Mouse (Mus musculus) small intestine, adult 2 months (tissue): Measurements from ENCODE around the gene Tbca. TPM values are rescaled to one million over a fixed set of nuclear protein-coding genes. Genes with fewer than 3 reads are reported as not detected.

Experiments used
- H3K27ac ChIP-seq: fragments of 200-500 bp; 2 replicates; pipeline ENCODE4 v1.5.1; 2012; ENCODE audit warnings: low read depth, low read length, control low read depth, inconsistent platforms; ENCODE audit not compliant: insufficient read depth
- H3K27me3 ChIP-seq: fragments of 200-500 bp; 2 replicates; pipeline ENCODE4 v1.6.1; 2012; ENCODE audit warnings: mild to moderate bottlenecking, moderate library complexity, low read length, inconsistent platforms; ENCODE audit not compliant: control insufficient read depth, insufficient read depth
- H3K36me3 ChIP-seq: fragments of 200-500 bp; 2 replicates; pipeline ENCODE4 v1.6.1; 2012; ENCODE audit warnings: mild to moderate bottlenecking, low read length, control low read depth, inconsistent platforms; ENCODE audit not compliant: control insufficient read depth, insufficient read depth
- H3K4me1 ChIP-seq: fragments of 200-500 bp; 2 replicates; pipeline ENCODE4 v1.6.1; 2012; ENCODE audit warnings: low read length, inconsistent platforms, mixed read lengths; ENCODE audit not compliant: control insufficient read depth, insufficient read depth, insufficient read length
- H3K4me3 ChIP-seq: fragments of 200-500 bp; 2 replicates; pipeline ENCODE4 v1.5.1; 2012; ENCODE audit warnings: low read depth, mild to moderate bottlenecking, control low read depth, inconsistent platforms, low read length, moderate library complexity
- CTCF ChIP-seq: fragments of 200-500 bp; IDR thresholded peaks from 2 replicates; pipeline ENCODE4 v1.5.1; 2012; ENCODE audit warnings: low read depth, mild to moderate bottlenecking, control low read depth, inconsistent platforms, low read length, moderate library complexity, mixed read lengths; ENCODE audit not compliant: insufficient replicate concordance, insufficient read length; ENCODE audit errors: extremely low read depth
- POLR2A ChIP-seq: fragments of 200-500 bp; IDR thresholded peaks from 2 replicates; pipeline ENCODE4 v1.6.1; 2012; ENCODE audit warnings: low read depth, mild to moderate bottlenecking, control low read depth, inconsistent platforms, low read length, moderate library complexity
- WGBS: fragments of 180-500 bp; shearing (Covaris S2); methylation state at CpG from one replicate; pipeline ENCODE4 v1.1.7; 2018; 5-methylcytosine and 5-hydroxymethylcytosine counted together
- polyA plus RNA-seq: library from polyadenylated mRNA; depleted of rRNA; stranded (reverse); fragments of >200 nt; gene quantifications from 2 replicates; pipeline ENCODE4 v1.2.3, GENCODE M21; 2012

Tbca gene
- polyA plus RNA-seq, 1 experiment = 0.91 TPM

- no peak overlapping the region for H3K27ac ChIP-seq
- H3K4me3 ChIP-seq = no peak overlapping the region
- no peak for TF ChIP-seq POLR2A
- no peak for TF ChIP-seq CTCF
- H3K36me3 ChIP-seq = no peaks in the 10 kb centered on the region
- H3K4me1 ChIP-seq = peaks cover 7% of the 10 kb centered on the region
- peaks cover 70% of the 10 kb centered on the region for H3K27me3 ChIP-seq
- 24% methylated on average over 10 of the region's 10 CpGs for WGBS
Observed at GRCm38 (mm10) chr13:94877991-94878745, 89.5 kb downstream of the Tbca start.

GRCm38 (mm10) chr13:94881201-94881600 is 92.5 kb downstream of the Tbca start:
- no peaks in the 10 kb centered on the region for H3K36me3 ChIP-seq
- H3K4me3 ChIP-seq = no peak overlapping the region
- H3K27ac ChIP-seq = no peak overlapping the region
- H3K4me1 ChIP-seq = peaks cover 13% of the 10 kb centered on the region
- no peak for TF ChIP-seq POLR2A
- TF ChIP-seq CTCF = no peak
- 12% methylated on average over 3 of the region's 3 CpGs for WGBS
- peaks cover 74% of the 10 kb centered on the region for H3K27me3 ChIP-seq

GRCm38 (mm10) chr13:94882221-94882620 is 93.5 kb downstream of the Tbca start:
- Histone ChIP-seq H3K4me3 (no peak overlapping the region), H3K4me1 (peaks cover 13% of the 10 kb centered on the region), H3K27ac (no peak overlapping the region), H3K27me3 (peaks cover 64% of the 10 kb centered on the region), H3K36me3 (no peaks in the 10 kb centered on the region)
- no peak for TF ChIP-seq POLR2A
- no peak for TF ChIP-seq CTCF
- WGBS = 10% methylated on average over 10 of the region's 10 CpGs

- H3K36me3 ChIP-seq = no peaks in the 10 kb centered on the region
- peaks cover 60% of the 10 kb centered on the region for H3K27me3 ChIP-seq
- peak overlapping the region; percentile 57 for H3K4me3 ChIP-seq
- 2% methylated on average over 37 of the region's 37 CpGs for WGBS
- TF ChIP-seq POLR2A (no peak), CTCF (no peak)
- H3K4me1 ChIP-seq = peaks cover 13% of the 10 kb centered on the region
- H3K27ac ChIP-seq = no peak overlapping the region
Observed at GRCm38 (mm10) chr13:94882711-94883145, 94.0 kb downstream of the Tbca start.

- H3K27ac ChIP-seq = no peak overlapping the region
- peak overlapping the region; percentile 57 for H3K4me3 ChIP-seq
- peaks cover 59% of the 10 kb centered on the region for H3K27me3 ChIP-seq
- no peaks in the 10 kb centered on the region for H3K36me3 ChIP-seq
- WGBS = 2% methylated on average over 92 of the region's 95 CpGs
- H3K4me1 ChIP-seq = peaks cover 13% of the 10 kb centered on the region
- no peak for TF ChIP-seq POLR2A
- TF ChIP-seq CTCF = no peak
Observed at GRCm38 (mm10) chr13:94883163-94883965, 94.7 kb downstream of the Tbca start.

- TF ChIP-seq POLR2A (no peak), CTCF (no peak)
- Histone ChIP-seq H3K27ac (no peak overlapping the region), H3K4me1 (peaks cover 13% of the 10 kb centered on the region), H3K36me3 (no peaks in the 10 kb centered on the region), H3K27me3 (peaks cover 59% of the 10 kb centered on the region), H3K4me3 (no peak overlapping the region)
- WGBS = 7% methylated on average over 36 of the region's 36 CpGs
Observed at GRCm38 (mm10) chr13:94883966-94884960, 95.6 kb downstream of the Tbca start.
